26 mouse cellular contexts compared by ENCODE assay signal in the genomic region with DNA sequence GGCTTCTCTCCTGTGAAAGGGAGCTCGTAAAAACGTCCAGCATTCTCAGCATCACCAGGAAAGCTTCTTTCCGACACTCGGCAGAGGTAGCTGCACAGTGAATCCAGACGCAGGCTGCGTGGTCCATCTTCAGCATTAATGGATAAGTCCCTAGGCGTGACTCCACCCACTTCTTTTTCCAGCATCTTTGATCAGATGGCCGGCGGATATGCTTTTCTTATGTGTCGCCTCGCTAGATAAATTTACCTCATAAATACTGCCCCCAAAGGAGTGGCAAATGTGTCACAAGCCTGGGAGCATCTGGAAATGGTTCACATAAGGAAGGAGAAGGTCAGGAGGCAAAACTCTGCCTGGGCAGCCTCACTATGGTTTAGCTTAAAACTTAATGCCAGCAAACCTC.
A peak's percentile ranks its signal among the peaks of the same experiment; 100 is the strongest.
DNase-seq lines count a peak whose midpoint lies in the region; ATAC-seq lines count a peak whose summit lies in the region.
"Had no signal": no experiment of that assay in that cellular context is flagged by ENCODE, and none has a peak within 500 bp of the region (broad histone marks: within the 10 kb centered on the region; RNA-seq: fewer than 3 reads in every experiment).

No protein-coding gene starts in this region.

- WGBS in limb, embryonic 10.5 days = 19% methylated on average over 11 of the region's 11 CpGs
- 82% methylated on average over 11 of the region's 11 CpGs for WGBS in forebrain, embryonic 12.5 days
- WGBS in heart, embryonic 11.5 days (ENCODE audit: insufficient replicate concordance) = 78% methylated on average over 11 of the region's 11 CpGs

- ATAC-seq in forebrain, embryonic 12.5 days (ENCODE audit: low FRiP score) = no peak
- ATAC-seq in heart, embryonic 11.5 days (replicated peaks; ENCODE audit: insufficient number of reproducible peaks, low FRiP score, low TSS enrichment) = no peak
- ATAC-seq: forebrain, embryonic 15.5 days; hindbrain, postnatal 0 days; intestine, postnatal 0 days had no signal

- H3K4me3 ChIP-seq in limb, embryonic 10.5 days = peak overlapping the region; percentile 28
- H3K4me3 ChIP-seq in forebrain, embryonic 12.5 days (replicated peaks) = no peak overlapping the region
- no peak overlapping the region for H3K4me3 ChIP-seq in heart, embryonic 11.5 days (ENCODE audit: low read depth, low read length)
- H3K4me3 ChIP-seq: embryonic facial prominence, embryonic 15.5 days; forebrain, embryonic 15.5 days; layer of hippocampus, adult 2 months; liver, embryonic 15.5 days; lung, embryonic 15.5 days; midbrain, embryonic 10.5 days had no signal

- peak overlapping the region; percentile 68 for H3K27ac ChIP-seq in limb, embryonic 10.5 days
- H3K27ac ChIP-seq in forebrain, embryonic 12.5 days = no peak overlapping the region
- H3K27ac ChIP-seq in heart, embryonic 11.5 days (ENCODE audit: low read depth, low read length) = no peak overlapping the region
- H3K27ac ChIP-seq: embryonic facial prominence, embryonic 15.5 days; forebrain, embryonic 15.5 days; hindbrain, postnatal 0 days; layer of hippocampus, adult 2 months; liver, embryonic 15.5 days; lung, embryonic 15.5 days; midbrain, embryonic 10.5 days had no signal

- no peaks in the 10 kb centered on the region for H3K9me3 ChIP-seq in limb, embryonic 10.5 days (replicated peaks)
- H3K9me3 ChIP-seq in forebrain, embryonic 12.5 days = no peaks in the 10 kb centered on the region
- H3K9me3 ChIP-seq in heart, embryonic 11.5 days (replicated peaks; ENCODE audit: control insufficient read depth, low read length) = no peaks in the 10 kb centered on the region
- H3K9me3 ChIP-seq: embryonic facial prominence, embryonic 15.5 days; forebrain, embryonic 15.5 days; lung, embryonic 15.5 days; midbrain, embryonic 10.5 days had no signal

- no peaks in the 10 kb centered on the region for H3K27me3 ChIP-seq in limb, embryonic 10.5 days (ENCODE audit: low read depth, poor library complexity, severe bottlenecking)
- no peaks in the 10 kb centered on the region for H3K27me3 ChIP-seq in forebrain, embryonic 12.5 days
- no peaks in the 10 kb centered on the region for H3K27me3 ChIP-seq in heart, embryonic 11.5 days (ENCODE audit: control insufficient read depth, insufficient read depth, low read length)
- H3K27me3 ChIP-seq: embryonic facial prominence, embryonic 15.5 days; forebrain, embryonic 15.5 days; liver, embryonic 15.5 days; lung, embryonic 15.5 days had no signal

- H3K4me2 ChIP-seq in forebrain, embryonic 12.5 days = no peak overlapping the region
- no peak overlapping the region for H3K4me2 ChIP-seq in heart, embryonic 11.5 days
- H3K4me2 ChIP-seq: embryonic facial prominence, embryonic 15.5 days; forebrain, embryonic 15.5 days; liver, embryonic 15.5 days; lung, embryonic 15.5 days had no signal

- peaks cover 23% of the 10 kb centered on the region for H3K4me1 ChIP-seq in limb, embryonic 10.5 days
- peaks cover 7% of the 10 kb centered on the region; the same call in 1 of the 2 replicates for H3K4me1 ChIP-seq in forebrain, embryonic 12.5 days
- no peaks in the 10 kb centered on the region for H3K4me1 ChIP-seq in heart, embryonic 11.5 days (ENCODE audit: control insufficient read depth, insufficient read depth, low read length)
- H3K4me1 ChIP-seq: embryonic facial prominence, embryonic 15.5 days; liver, embryonic 15.5 days; lung, embryonic 15.5 days; midbrain, embryonic 10.5 days had no signal

- no peaks in the 10 kb centered on the region for H3K36me3 ChIP-seq in limb, embryonic 10.5 days
- H3K36me3 ChIP-seq in forebrain, embryonic 12.5 days (replicated peaks) = no peaks in the 10 kb centered on the region
- H3K36me3 ChIP-seq in heart, embryonic 11.5 days (ENCODE audit: control insufficient read depth, insufficient read depth, low read length) = no peaks in the 10 kb centered on the region
- H3K36me3 ChIP-seq: embryonic facial prominence, embryonic 15.5 days; forebrain, embryonic 15.5 days; liver, embryonic 15.5 days; lung, embryonic 15.5 days; midbrain, embryonic 10.5 days had no signal

- peak; percentile 43 for DNase-seq in embryo, embryonic 10.5 days (ENCODE audit: low spot score)
- peak; percentile 58 for DNase-seq in embryo, embryonic 11 days
- DNase-seq in limb, embryonic 10.5 days (ENCODE audit: low spot score) = peak; percentile 69
- DNase-seq in neural tube, embryonic 10.5 days (ENCODE audit: extremely low spot score, low spot score) = peak; percentile 15
- DNase-seq in heart, adult 8-10 months (ENCODE audit: low spot score) = no peak
- no peak for DNase-seq in cerebellum, postnatal 14 days
- DNase-seq: adrenal gland, adult 8-10 months; cerebellum, adult 18-20 months; gastrocnemius, postnatal 36 days; heart, postnatal 4 days; kidney, postnatal 10 days; layer of hippocampus, postnatal 36 days; liver; lung, postnatal 4 days; right cerebral cortex, postnatal 4 days; thymus, postnatal 14 days had no signal

- H3K9ac ChIP-seq in forebrain, embryonic 12.5 days = no peak overlapping the region
- H3K9ac ChIP-seq in heart, embryonic 11.5 days (ENCODE audit: low read depth, low read length) = no peak overlapping the region
- H3K9ac ChIP-seq: embryonic facial prominence, embryonic 15.5 days; forebrain, embryonic 15.5 days; liver, embryonic 15.5 days; lung, embryonic 15.5 days had no signal

Comparison
In these comparisons a context has a peak if more than half of its experiments do, and no peak if none do; other contexts are left out.
1. DNase-seq: peak in embryo, embryonic 10.5 days (single experiment), embryo, embryonic 11 days (single experiment), limb, embryonic 10.5 days (single experiment) and neural tube, embryonic 10.5 days (single experiment); none in heart, adult 8-10 months (single experiment) and cerebellum, postnatal 14 days (0 of 2).